Mouse (Mus musculus) urinary bladder, postnatal 36 days (tissue): ENCODE measurements around the gene Vmn1r28.
"Not testable (repeated sequence)": the region's sequence is repeated elsewhere in the genome, so short reads cannot be mapped to it uniquely, and the experiment has no call there.

Experiments used
- DNase-seq, 2 experiments: peaks; one replicate each; pipeline ENCODE4 v3.0.0; 2022; ENCODE audit warnings: low spot score in 2 of 2, mixed read lengths in 1 of 2

Vmn1r28 gene

GRCm38 (mm10) chr6:58261737-58262136 lies at the start of gene Vmn1r28:
Vmn1r28 (plus strand) TSS chr6:58262037.
- no peak for DNase-seq

GRCm38 (mm10) chr6:58216119-58216518 lies 45.7 kb upstream of the Vmn1r28 start:
- DNase-seq = no peak

GRCm38 (mm10) chr6:58218721-58219120 lies 43.1 kb upstream of the Vmn1r28 start, which contains the start of gene Vmn1r27:
Vmn1r27 (minus strand) TSS chr6:58218821.
- no peak for DNase-seq

GRCm38 (mm10) chr6:58279661-58280060 lies 17.8 kb downstream of the Vmn1r28 start:
- not testable (repeated sequence) for DNase-seq

- DNase-seq = no peak
Measured at GRCm38 (mm10) chr6:58292201-58292600, 30.4 kb downstream of the Vmn1r28 start.

- not testable (repeated sequence) for DNase-seq
Measured at GRCm38 (mm10) chr6:58298511-58298910, 36.7 kb downstream of the Vmn1r28 start.

- DNase-seq = no peak
Measured at GRCm38 (mm10) chr6:58301249-58301648, 39.4 kb downstream of the Vmn1r28 start, which contains the start of gene Vmn1r29. Vmn1r29 (plus strand) TSS chr6:58301549.
